Mouse (Mus musculus): ENCODE measurements at regions not wholly inside any gene's neighbourhood (a gene's known extent, or its start where the extent isn't known, plus 50 kb on each side); places are given as distances from the start of the nearest gene placed in this dataset.

DNA sequence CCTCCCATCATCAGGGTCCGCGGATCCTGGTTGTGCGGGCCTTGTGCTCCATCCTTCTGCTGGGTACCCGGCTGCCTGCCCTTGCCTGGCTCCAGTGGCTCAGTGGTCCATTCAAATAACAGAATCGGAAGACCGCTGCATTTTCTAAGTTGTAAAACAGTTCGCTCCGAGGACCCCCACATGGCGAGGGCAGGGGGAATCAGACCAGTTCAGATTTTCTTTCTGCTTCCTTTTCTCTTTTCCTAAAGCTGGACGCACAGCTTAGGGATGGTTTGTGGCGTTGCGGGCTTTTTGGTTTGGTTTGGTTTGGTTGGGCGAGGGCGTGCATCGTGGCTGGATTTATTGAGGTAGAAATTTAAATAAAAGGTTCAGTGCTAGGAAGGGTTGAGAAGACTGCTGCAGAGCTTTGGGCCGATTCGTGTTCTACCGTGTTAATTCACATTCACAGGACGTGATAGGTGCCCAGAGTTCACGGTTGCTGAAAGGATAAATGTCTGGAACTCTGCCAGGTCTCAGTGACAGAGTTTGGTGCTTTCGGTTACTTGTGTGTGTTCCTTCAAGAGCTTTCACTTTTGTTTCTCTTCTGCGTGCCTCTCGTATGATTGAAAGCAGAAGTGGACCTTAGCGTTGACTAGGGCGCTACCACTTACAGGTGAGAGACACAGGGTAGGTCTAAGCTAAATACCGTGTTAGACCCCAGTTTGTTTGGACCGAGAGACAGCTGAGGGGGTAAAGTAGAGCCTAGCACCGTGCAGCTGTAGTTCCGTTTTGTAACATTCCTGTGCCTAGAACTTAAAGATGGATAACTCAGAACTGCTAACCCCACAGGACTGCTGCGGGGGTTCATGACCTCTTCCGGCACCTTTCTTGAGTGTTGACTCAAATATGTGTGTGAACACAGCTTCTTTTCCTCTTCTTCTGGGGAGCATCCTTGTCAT, 61.9 kb upstream of the Ak4 start:
- ATAC-seq (ENCODE audit: insufficient read depth, low FRiP score): 0 out of 2 replicates have a peak, but pooled peaks have one; percentile 2
- 5% methylated on average over 31 of the region's 31 CpGs for WGBS
- H3K4me2 ChIP-seq (ENCODE audit: low read depth, low read length): peak overlapping the region; percentile 65
- peaks cover 19% of the 10 kb centered on the region for H3K4me1 ChIP-seq (ENCODE audit: control insufficient read depth, insufficient read depth, low read length)
- peak overlapping the region; percentile 87 for H3K27ac ChIP-seq (ENCODE audit: low read length)
- H3K27me3 ChIP-seq (ENCODE audit: control insufficient read depth, insufficient read depth, low read length): no peaks in the 10 kb centered on the region
- peak overlapping the region; percentile 90 for H3K9ac ChIP-seq (ENCODE audit: low read length)
- H3K4me3 ChIP-seq (replicated peaks; ENCODE audit: low read length): peak overlapping the region; percentile 81
- no peaks in the 10 kb centered on the region for H3K9me3 ChIP-seq (replicated peaks; ENCODE audit: control insufficient read depth, low read length)
- H3K36me3 ChIP-seq (ENCODE audit: control insufficient read depth, insufficient read depth, low read length): no peaks in the 10 kb centered on the region

DNA sequence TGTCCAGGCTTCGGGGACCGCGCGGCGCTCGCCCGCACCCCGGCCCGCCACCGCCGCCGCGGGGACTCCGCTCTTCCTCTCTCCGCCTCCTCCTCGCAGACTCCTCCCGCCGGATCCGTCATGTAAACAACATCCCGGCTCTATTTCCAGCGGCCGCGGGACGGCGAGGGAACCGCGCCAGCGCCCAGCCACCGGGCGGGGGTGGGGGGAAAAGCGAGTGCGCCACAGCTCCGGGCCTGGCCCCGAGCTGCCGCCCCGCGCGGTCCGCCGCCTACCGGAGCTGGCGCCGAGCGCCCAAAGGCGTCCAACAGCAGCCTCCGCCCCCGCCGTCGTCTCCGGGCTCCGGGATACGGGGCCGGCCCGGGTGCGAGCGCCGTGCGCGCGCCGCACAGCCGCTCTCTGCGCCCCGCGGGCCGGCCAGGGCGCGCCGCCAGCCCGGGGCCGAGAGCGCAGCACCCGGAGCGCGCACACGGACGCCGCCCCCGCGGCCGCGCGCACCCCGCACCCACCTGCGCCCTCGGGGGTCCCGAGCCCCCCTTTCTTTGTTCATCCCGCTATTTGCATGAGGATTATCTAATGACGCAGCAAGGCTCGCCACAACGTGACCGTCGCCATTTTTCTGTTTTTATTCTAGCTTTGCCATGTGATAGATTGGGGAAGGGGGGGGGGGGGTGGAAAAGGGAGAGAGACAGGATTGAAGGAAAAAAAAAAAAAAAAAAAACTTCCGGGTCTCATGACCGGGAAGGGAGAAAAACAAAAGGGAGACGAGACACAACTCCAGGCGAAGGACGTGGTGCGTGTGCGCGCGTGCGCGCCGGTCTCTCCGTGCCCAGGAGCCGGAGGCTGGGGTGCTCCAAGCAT, 62.8 kb upstream of the Ak4 start:
- Histone ChIP-seq H3K27ac (ENCODE audit: low read length) (peak overlapping the region; percentile 87), H3K9me3 (replicated peaks; ENCODE audit: control insufficient read depth, low read length) (no peaks in the 10 kb centered on the region), H3K4me3 (replicated peaks; ENCODE audit: low read length) (peak overlapping the region; percentile 81), H3K4me2 (ENCODE audit: low read depth, low read length) (peak overlapping the region; percentile 65), H3K9ac (ENCODE audit: low read length) (peak overlapping the region; percentile 90), H3K27me3 (ENCODE audit: control insufficient read depth, insufficient read depth, low read length) (no peaks in the 10 kb centered on the region), H3K4me1 (ENCODE audit: control insufficient read depth, insufficient read depth, low read length) (peaks cover 19% of the 10 kb centered on the region), H3K36me3 (ENCODE audit: control insufficient read depth, insufficient read depth, low read length) (no peaks in the 10 kb centered on the region)
- ATAC-seq (ENCODE audit: insufficient read depth, low FRiP score): peak; percentile 87
- WGBS: 1% methylated on average over 94 of the region's 107 CpGs

DNA sequence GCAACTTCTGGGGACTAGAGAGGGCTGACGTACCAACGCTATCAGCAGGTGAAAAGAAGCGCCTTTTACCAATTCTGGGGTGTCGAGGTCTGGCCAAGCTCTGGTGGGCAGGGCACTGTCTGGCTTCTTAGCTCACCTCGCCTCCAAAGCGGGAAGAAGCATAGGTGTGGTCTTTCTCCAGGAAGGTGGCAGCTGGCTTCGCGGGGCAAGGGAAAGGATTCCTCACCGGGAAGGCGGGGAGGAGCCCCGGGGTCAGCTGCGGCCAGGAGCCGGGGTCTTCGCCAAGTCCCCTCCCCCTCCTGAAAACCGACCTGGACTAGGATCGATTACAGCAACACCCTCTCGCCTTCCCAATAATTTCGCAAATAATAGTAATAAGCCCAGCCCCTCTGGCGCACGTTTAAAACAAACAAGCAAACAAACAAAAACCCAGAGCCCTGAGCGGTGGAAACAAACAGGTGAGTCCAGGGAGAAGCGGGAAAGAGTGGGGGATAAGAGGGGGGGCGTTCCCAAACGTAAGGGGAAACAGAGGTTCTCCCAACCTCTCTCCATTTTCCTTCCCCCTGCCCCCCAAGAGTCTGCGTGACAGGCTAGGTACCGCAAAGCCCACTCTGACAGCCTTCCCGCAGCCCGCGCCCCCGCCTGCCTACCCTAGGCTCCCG, 63.5 kb upstream of the Ak4 start:
- H3K9me3 ChIP-seq (replicated peaks; ENCODE audit: control insufficient read depth, low read length): no peaks in the 10 kb centered on the region
- WGBS: 2% methylated on average over 27 of the region's 31 CpGs

DNA sequence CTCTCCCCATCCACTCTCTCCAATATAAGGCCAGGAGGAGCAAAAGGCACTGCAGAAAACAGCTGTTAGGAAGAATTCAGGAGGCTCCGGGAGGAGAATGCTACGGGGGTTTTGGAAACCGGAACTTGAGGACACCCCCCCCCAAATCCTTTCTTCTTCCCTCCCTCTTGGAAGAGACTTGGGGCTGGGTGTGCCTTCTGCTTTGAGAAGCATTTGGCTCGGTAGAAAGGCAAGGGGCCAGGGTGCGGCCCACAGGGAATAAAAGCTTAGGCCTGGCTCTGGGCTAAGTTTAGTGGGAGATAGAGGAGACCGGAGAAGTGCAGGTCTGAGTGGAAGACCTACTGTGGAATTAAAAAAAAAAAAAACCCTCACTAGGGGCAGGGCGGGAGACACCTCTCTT, 64.1 kb upstream of the Ak4 start:
- Histone ChIP-seq H3K36me3 (ENCODE audit: control insufficient read depth, insufficient read depth, low read length) (no peaks in the 10 kb centered on the region), H3K9me3 (replicated peaks; ENCODE audit: control insufficient read depth, low read length) (no peaks in the 10 kb centered on the region), H3K4me3 (replicated peaks; ENCODE audit: low read length) (peak overlapping the region; percentile 81), H3K9ac (ENCODE audit: low read length) (peak overlapping the region; percentile 90), H3K27me3 (ENCODE audit: control insufficient read depth, insufficient read depth, low read length) (no peaks in the 10 kb centered on the region), H3K4me2 (ENCODE audit: low read depth, low read length) (peak overlapping the region; percentile 65), H3K27ac (ENCODE audit: low read length) (peak overlapping the region; percentile 87), H3K4me1 (ENCODE audit: control insufficient read depth, insufficient read depth, low read length) (peaks cover 19% of the 10 kb centered on the region)
- no peak for ATAC-seq (ENCODE audit: insufficient read depth, low FRiP score)
- 13% methylated on average over 7 of the region's 7 CpGs for WGBS

More for the DNA sequence above, 63.5 kb upstream of the Ak4 start:
- Histone ChIP-seq H3K27ac (ENCODE audit: low read length) (peak overlapping the region; percentile 87), H3K9ac (ENCODE audit: low read length) (peak overlapping the region; percentile 90), H3K4me3 (replicated peaks; ENCODE audit: low read length) (peak overlapping the region; percentile 81), H3K27me3 (ENCODE audit: control insufficient read depth, insufficient read depth, low read length) (no peaks in the 10 kb centered on the region), H3K36me3 (ENCODE audit: control insufficient read depth, insufficient read depth, low read length) (no peaks in the 10 kb centered on the region), H3K4me2 (ENCODE audit: low read depth, low read length) (peak overlapping the region; percentile 65), H3K4me1 (ENCODE audit: control insufficient read depth, insufficient read depth, low read length) (peaks cover 19% of the 10 kb centered on the region)
- ATAC-seq (ENCODE audit: insufficient read depth, low FRiP score): no peak; the same call in 1 of the 2 replicates

DNA sequence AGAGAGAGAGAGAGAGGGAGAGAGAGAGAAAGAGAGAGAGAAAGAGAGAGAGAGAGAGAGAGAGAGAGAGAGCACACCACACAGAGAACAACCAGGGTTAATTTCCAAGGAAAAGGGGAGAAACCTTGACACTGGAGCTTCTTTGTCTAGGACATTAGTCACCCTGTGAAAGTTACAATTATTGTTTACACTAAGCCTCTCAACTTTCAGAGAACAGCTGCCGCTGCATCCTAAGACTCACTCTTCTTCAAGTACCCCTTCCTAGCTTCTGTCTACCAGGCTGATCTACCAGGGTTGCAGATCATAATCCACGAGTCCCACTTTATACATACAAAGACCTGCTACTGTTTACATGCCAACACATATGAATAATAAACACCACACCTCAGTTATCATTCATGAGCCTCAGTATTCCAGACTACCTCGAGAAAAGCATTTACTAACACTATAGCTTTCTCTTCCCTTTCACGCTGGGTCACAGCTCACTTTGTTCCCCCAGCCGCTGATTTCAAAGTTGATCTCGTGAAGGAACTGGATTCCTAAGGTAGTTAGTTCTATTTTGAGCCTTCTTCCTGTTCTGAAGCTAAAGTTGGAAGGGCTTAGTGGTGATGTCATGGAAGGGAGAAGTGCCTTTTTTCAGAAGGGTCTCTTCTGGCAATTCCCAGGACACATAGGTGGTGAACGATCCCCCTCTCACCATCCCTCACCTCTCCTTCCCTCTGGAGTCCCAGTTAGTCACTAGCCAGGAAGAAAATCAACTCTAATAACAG, 64.8 kb upstream of the Ak4 start:
- 18% methylated on average over 7 of the region's 7 CpGs for WGBS
- H3K4me3 ChIP-seq (replicated peaks; ENCODE audit: low read length): peak overlapping the region; percentile 81
- no peak for ATAC-seq (ENCODE audit: insufficient read depth, low FRiP score)
- no peaks in the 10 kb centered on the region for H3K36me3 ChIP-seq (ENCODE audit: control insufficient read depth, insufficient read depth, low read length)
- H3K9me3 ChIP-seq (replicated peaks; ENCODE audit: control insufficient read depth, low read length): no peaks in the 10 kb centered on the region
- H3K4me1 ChIP-seq (ENCODE audit: control insufficient read depth, insufficient read depth, low read length): peaks cover 19% of the 10 kb centered on the region
- peak overlapping the region; percentile 65 for H3K4me2 ChIP-seq (ENCODE audit: low read depth, low read length)
- H3K27me3 ChIP-seq (ENCODE audit: control insufficient read depth, insufficient read depth, low read length): no peaks in the 10 kb centered on the region
- peak overlapping the region; percentile 87 for H3K27ac ChIP-seq (ENCODE audit: low read length)
- H3K9ac ChIP-seq (ENCODE audit: low read length): peak overlapping the region; percentile 9; the same call in 1 of the 2 replicates

DNA sequence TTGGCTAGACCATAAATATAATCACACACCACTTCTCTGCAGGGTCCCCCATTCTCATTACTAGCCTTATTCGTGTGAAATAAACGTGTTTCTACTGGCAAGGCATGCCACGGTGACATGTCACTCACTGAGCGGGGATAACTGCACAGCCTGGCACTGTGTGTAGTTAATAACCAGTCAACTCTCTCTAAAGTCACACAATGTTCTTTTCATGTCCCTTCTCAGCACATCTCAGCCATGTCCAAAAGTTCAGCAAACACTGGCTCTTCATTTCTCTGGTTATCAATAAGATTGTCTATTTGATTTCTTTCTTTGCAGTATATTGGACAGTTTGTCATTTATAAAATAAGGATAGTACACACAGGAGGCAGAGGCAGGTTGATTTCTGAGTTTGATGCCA, 66.9 kb upstream of the Ak4 start:
- Histone ChIP-seq H3K27me3 (ENCODE audit: control insufficient read depth, insufficient read depth, low read length) (no peaks in the 10 kb centered on the region), H3K4me1 (ENCODE audit: control insufficient read depth, insufficient read depth, low read length) (peaks cover 19% of the 10 kb centered on the region), H3K9ac (ENCODE audit: low read length) (no peak overlapping the region), H3K4me2 (ENCODE audit: low read depth, low read length) (no peak overlapping the region), H3K36me3 (ENCODE audit: control insufficient read depth, insufficient read depth, low read length) (no peaks in the 10 kb centered on the region), H3K9me3 (replicated peaks; ENCODE audit: control insufficient read depth, low read length) (no peaks in the 10 kb centered on the region), H3K4me3 (replicated peaks; ENCODE audit: low read length) (no peak overlapping the region), H3K27ac (ENCODE audit: low read length) (no peak overlapping the region)
- ATAC-seq (ENCODE audit: insufficient read depth, low FRiP score): no peak
- 83% methylated on average over 4 of the region's 4 CpGs for WGBS

DNA sequence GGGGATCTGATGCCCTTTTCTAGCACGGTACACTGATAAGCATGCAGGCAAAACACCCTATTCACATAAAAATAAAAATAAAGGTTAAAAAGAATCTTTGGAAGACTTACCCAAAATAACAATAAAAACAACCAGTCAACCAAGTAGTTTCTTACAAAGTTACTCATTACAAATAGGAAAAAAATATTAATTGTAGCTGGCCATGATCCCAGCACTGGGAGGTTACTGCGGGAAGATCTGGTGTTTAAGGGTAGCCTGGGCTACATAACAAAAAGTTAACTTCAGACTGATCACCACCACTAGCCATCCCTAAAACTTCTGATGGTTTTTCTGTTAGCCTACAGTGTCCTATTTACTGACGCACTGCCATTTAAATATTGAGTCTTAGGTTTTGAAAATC, 67.4 kb upstream of the Ak4 start:
- Histone ChIP-seq H3K9ac (ENCODE audit: low read length) (no peak overlapping the region), H3K36me3 (ENCODE audit: control insufficient read depth, insufficient read depth, low read length) (no peaks in the 10 kb centered on the region), H3K9me3 (replicated peaks; ENCODE audit: control insufficient read depth, low read length) (no peaks in the 10 kb centered on the region), H3K4me2 (ENCODE audit: low read depth, low read length) (no peak overlapping the region), H3K27me3 (ENCODE audit: control insufficient read depth, insufficient read depth, low read length) (no peaks in the 10 kb centered on the region), H3K27ac (ENCODE audit: low read length) (no peak overlapping the region), H3K4me1 (ENCODE audit: control insufficient read depth, insufficient read depth, low read length) (peaks cover 19% of the 10 kb centered on the region), H3K4me3 (replicated peaks; ENCODE audit: low read length) (no peak overlapping the region)
- WGBS: 89% methylated on average over 3 of the region's 3 CpGs
- ATAC-seq (ENCODE audit: insufficient read depth, low FRiP score): no peak

DNA sequence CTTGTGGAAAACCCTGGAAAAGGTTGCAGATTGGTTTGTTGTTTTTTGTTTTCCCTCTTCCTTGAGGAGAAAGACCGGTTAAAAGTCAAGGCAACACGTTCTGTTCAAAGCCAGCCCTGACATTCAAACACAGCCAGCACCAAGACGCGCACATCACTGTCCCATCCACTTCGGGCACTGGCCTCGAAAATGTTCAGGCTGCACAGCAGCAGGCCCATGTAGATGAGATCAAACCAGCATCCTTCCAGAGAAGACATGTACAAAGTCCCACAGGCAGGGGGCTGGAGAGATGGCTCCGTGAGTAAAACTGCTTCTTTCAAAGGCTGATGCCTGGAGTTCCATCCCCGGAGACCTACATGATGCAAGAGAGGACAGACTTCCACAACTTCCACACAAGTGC, 68.4 kb upstream of the Ak4 start:
- H3K4me3 ChIP-seq (replicated peaks; ENCODE audit: low read length): no peak overlapping the region
- H3K36me3 ChIP-seq (ENCODE audit: control insufficient read depth, insufficient read depth, low read length): no peaks in the 10 kb centered on the region
- H3K4me2 ChIP-seq (ENCODE audit: low read depth, low read length): no peak overlapping the region
- no peak for ATAC-seq (ENCODE audit: insufficient read depth, low FRiP score)
- 90% methylated on average over 8 of the region's 8 CpGs for WGBS
- H3K9ac ChIP-seq (ENCODE audit: low read length): no peak overlapping the region
- no peaks in the 10 kb centered on the region for H3K9me3 ChIP-seq (replicated peaks; ENCODE audit: control insufficient read depth, low read length)
- peaks cover 19% of the 10 kb centered on the region for H3K4me1 ChIP-seq (ENCODE audit: control insufficient read depth, insufficient read depth, low read length)
- H3K27ac ChIP-seq (ENCODE audit: low read length): no peak overlapping the region
- H3K27me3 ChIP-seq (ENCODE audit: control insufficient read depth, insufficient read depth, low read length): no peaks in the 10 kb centered on the region

Data from stomach, embryonic 16.5 days (tissue).